Mouse (Mus musculus) forebrain, postnatal 0 days (tissue): Measurements from ENCODE around the gene Plpp6. TPM values are rescaled to one million over a fixed set of nuclear protein-coding genes. Genes with fewer than 3 reads are reported as not detected.

Source experiments
- ATAC-seq: fragments of 200-750 bp; cut with Nextera tagmentation; 2 replicates; pipeline ENCODE4 v1.8.0; 2017; ENCODE audit warnings: mild to moderate bottlenecking, moderate library complexity
- DNase-seq: peaks from one replicate; pipeline ENCODE4 v3.0.0-alpha.2; 2015
- H3K27ac ChIP-seq: fragments of 300-500 bp; sonication (generic); 2 replicates; pipeline ENCODE4 v1.5.1; 2014; ENCODE audit warnings: low read depth, mild to moderate bottlenecking, antibody characterized with exemption, low read length, moderate library complexity, mixed read lengths
- H3K27me3 ChIP-seq: fragments of 300-500 bp; sonication (generic); 2 replicates; pipeline ENCODE4 v1.6.1; 2014; ENCODE audit warnings: mild to moderate bottlenecking, low read length, mixed read lengths; ENCODE audit not compliant: insufficient read depth
- H3K36me3 ChIP-seq: fragments of 300-500 bp; sonication (generic); 2 replicates; pipeline ENCODE4 v1.6.1; 2014; ENCODE audit warnings: mild to moderate bottlenecking, moderate library complexity; ENCODE audit not compliant: insufficient read depth
- H3K4me1 ChIP-seq: fragments of 300-500 bp; sonication (generic); 2 replicates; pipeline ENCODE4 v1.6.1; 2014; ENCODE audit warnings: antibody characterized with exemption; ENCODE audit not compliant: insufficient read depth
- H3K4me2 ChIP-seq: fragments of 300-500 bp; sonication (generic); 2 replicates; pipeline ENCODE4 v1.6.1; 2014; ENCODE audit warnings: low read depth, mild to moderate bottlenecking, moderate library complexity
- H3K4me3 ChIP-seq: fragments of 300-500 bp; sonication (generic); 2 replicates; pipeline ENCODE4 v1.5.1; 2014; ENCODE audit warnings: low read depth, low read length, mixed read lengths
- H3K9ac ChIP-seq: fragments of 300-500 bp; sonication (generic); 2 replicates; pipeline ENCODE4 v1.6.1; 2014; ENCODE audit warnings: mild to moderate bottlenecking
- H3K9me3 ChIP-seq: fragments of 300-500 bp; sonication (generic); 2 replicates; pipeline ENCODE4 v1.6.1; 2016; ENCODE audit warnings: low read length
- CTCF ChIP-seq: sonication (generic); IDR thresholded peaks from 2 replicates; pipeline ENCODE4 v1.5.1; 2016; ENCODE audit warnings: antibody characterized with exemption, control low read depth, low read depth
- WGBS: fragments of 180-500 bp; shearing (Covaris S2); extraction: QIAGEN DNeasy Blood & Tissue Kit; methylation state at CpG from one replicate; pipeline ENCODE4 v1.1.7; 2014; 5-methylcytosine and 5-hydroxymethylcytosine counted together
- polyA plus RNA-seq: library from polyadenylated mRNA; unstranded; fragments of >200 nt; fragmentation: Nextera tagmentation; extraction: Ambion mirVana; gene quantifications from 2 replicates; pipeline ENCODE4 v1.2.1, GENCODE M21; 2015
- total RNA-seq: library from RNA; depleted of rRNA; stranded (reverse); fragments of >200 nt; gene quantifications from 2 replicates; pipeline ENCODE4 v1.2.3, GENCODE M21; 2014

Plpp6 gene
- total and polyA plus RNA-seq, 2 experiments from 2014 or later: 17.8 to 22.6 TPM

GRCm38 (mm10) chr19:28974862-28975611, 11.3 kb downstream of the Plpp6 start:
- H3K27ac ChIP-seq: no peak overlapping the region
- 15% methylated on average over 35 of the region's 35 CpGs for WGBS
- peak; percentile 77 for TF ChIP-seq CTCF

GRCm38 (mm10) chr19:28982617-28983016, 18.9 kb downstream of the Plpp6 start:
- H3K4me1 ChIP-seq: no peaks in the 10 kb centered on the region
- no peak overlapping the region for H3K9ac ChIP-seq
- ATAC-seq: no peak

More at GRCm38 (mm10) chr19:28974862-28975611, 11.3 kb downstream of the Plpp6 start:
- DNase-seq (peak; percentile 64), ATAC-seq (peak; percentile 79)
- Histone ChIP-seq H3K9ac (peak overlapping the region; percentile 40; the same call in 1 of the 2 replicates), H3K4me2 (peak overlapping the region; percentile 74), H3K27me3 (no peaks in the 10 kb centered on the region), H3K36me3 (no peaks in the 10 kb centered on the region), H3K9me3 (no peaks in the 10 kb centered on the region), H3K4me1 (no peaks in the 10 kb centered on the region), H3K4me3 (peak overlapping the region; percentile 32)

GRCm38 (mm10) chr19:28989515-28989914, 25.8 kb downstream of the Plpp6 start:
- peak overlapping the region; percentile 76; the same call in 1 of the 2 replicates for H3K9ac ChIP-seq
- H3K4me1 ChIP-seq: peaks cover 8% of the 10 kb centered on the region; the same call in 1 of the 2 replicates
- no peaks in the 10 kb centered on the region for H3K9me3 ChIP-seq
- DNase-seq: no peak
- no peak for ATAC-seq
- H3K27ac ChIP-seq: no peak overlapping the region
- TF ChIP-seq CTCF: no peak
- 0 out of 2 replicates have a peak, but pooled peaks cover 3% of the 10 kb centered on the region for H3K36me3 ChIP-seq
- H3K27me3 ChIP-seq: no peaks in the 10 kb centered on the region
- peak overlapping the region; percentile 63 for H3K4me3 ChIP-seq
- WGBS: 76% methylated on average over 8 of the region's 8 CpGs
- H3K4me2 ChIP-seq: peak overlapping the region; percentile 78

More at GRCm38 (mm10) chr19:28982617-28983016, 18.9 kb downstream of the Plpp6 start:
- no peaks in the 10 kb centered on the region for H3K36me3 ChIP-seq
- no peak for DNase-seq
- no peak overlapping the region for H3K4me2 ChIP-seq
- H3K4me3 ChIP-seq: no peak overlapping the region
- no peak for TF ChIP-seq CTCF
- no peak overlapping the region for H3K27ac ChIP-seq
- WGBS: 86% methylated on average over 7 of the region's 7 CpGs
- H3K27me3 ChIP-seq: no peaks in the 10 kb centered on the region
- H3K9me3 ChIP-seq: no peaks in the 10 kb centered on the region

GRCm38 (mm10) chr19:28990194-28990589, 26.4 kb downstream of the Plpp6 start, which contains the start of gene Cdc37l1:
Cdc37l1 (plus strand) TSS chr19:28990352.
- Histone ChIP-seq H3K4me3 (peak within 1 kb of the TSS; percentile 63), H3K4me1 (peaks cover 14% of the 10 kb centered on the region; the same call in 1 of the 2 replicates), H3K27me3 (no peaks in the 10 kb centered on the region), H3K9ac (peak within 1 kb of the TSS; percentile 76), H3K36me3 (peaks cover 4% of the 10 kb centered on the region), H3K9me3 (no peaks in the 10 kb centered on the region), H3K27ac (peak within 1 kb of the TSS; percentile 79), H3K4me2 (peak within 1 kb of the TSS; percentile 78)
- ATAC-seq (peak; percentile 95), DNase-seq (peak; percentile 93)
- no peak for TF ChIP-seq CTCF
- under 1% methylated on average over 36 of the region's 37 CpGs for WGBS

GRCm38 (mm10) chr19:28990590-28991221, 27.0 kb downstream of the Plpp6 start:
- Histone ChIP-seq H3K4me1 (peaks cover 18% of the 10 kb centered on the region; the same call in 1 of the 2 replicates), H3K27me3 (no peaks in the 10 kb centered on the region), H3K4me2 (peak overlapping the region; percentile 78), H3K27ac (peak overlapping the region; percentile 79), H3K9me3 (no peaks in the 10 kb centered on the region), H3K9ac (peak overlapping the region; percentile 76), H3K4me3 (peak overlapping the region; percentile 63), H3K36me3 (peaks cover 9% of the 10 kb centered on the region)
- 2% methylated on average over 40 of the region's 41 CpGs for WGBS
- TF ChIP-seq CTCF: no peak
- ATAC-seq: peak; percentile 58
- peak; percentile 62 for DNase-seq

- Histone ChIP-seq H3K4me1 (peaks cover 18% of the 10 kb centered on the region; the same call in 1 of the 2 replicates), H3K27ac (peak overlapping the region; percentile 79; the same call in 1 of the 2 replicates), H3K9me3 (no peaks in the 10 kb centered on the region), H3K4me2 (peak overlapping the region; percentile 78), H3K9ac (peak overlapping the region; percentile 76; the same call in 1 of the 2 replicates), H3K4me3 (peak overlapping the region; percentile 63), H3K36me3 (peaks cover 10% of the 10 kb centered on the region), H3K27me3 (no peaks in the 10 kb centered on the region)
- ATAC-seq (no peak), DNase-seq (no peak)
- no peak for TF ChIP-seq CTCF
- 69% methylated on average over 5 of the region's 5 CpGs for WGBS
Measured at GRCm38 (mm10) chr19:28991391-28991790, 27.6 kb downstream of the Plpp6 start.

GRCm38 (mm10) chr19:28994870-28995269, 31.1 kb downstream of the Plpp6 start:
- no peak overlapping the region for H3K4me3 ChIP-seq
- H3K36me3 ChIP-seq: peaks cover 13% of the 10 kb centered on the region
- ATAC-seq: peak; percentile 56
- no peaks in the 10 kb centered on the region for H3K27me3 ChIP-seq
- H3K9ac ChIP-seq: no peak overlapping the region
- H3K4me1 ChIP-seq: peaks cover 18% of the 10 kb centered on the region; the same call in 1 of the 2 replicates
- H3K9me3 ChIP-seq: no peaks in the 10 kb centered on the region
- H3K4me2 ChIP-seq: no peak overlapping the region; the same call in 1 of the 2 replicates
- TF ChIP-seq CTCF: no peak
- peak; percentile 55 for DNase-seq
- peak overlapping the region; percentile 66 for H3K27ac ChIP-seq
- WGBS: 41% methylated on average over 7 of the region's 7 CpGs
